Mouse (Mus musculus) kidney, embryonic 16.5 days (tissue): Measurements from ENCODE around the gene Stat6. TPM values are rescaled to one million over a fixed set of nuclear protein-coding genes. Genes with fewer than 3 reads are reported as not detected.
A peak's percentile ranks its signal among the peaks of the same experiment; 100 is the strongest.

Experiments
- ATAC-seq: fragments of 200-750 bp; cut with Nextera tagmentation; 2 replicates; pipeline ENCODE4 v1.8.0; 2017; ENCODE audit warnings: moderate TSS enrichment; ENCODE audit not compliant: low FRiP score, low TSS enrichment
- H3K27ac ChIP-seq: fragments of 300-500 bp; sonication (generic); 2 replicates; pipeline ENCODE4 v1.5.1; 2014; ENCODE audit warnings: low read length
- H3K27me3 ChIP-seq: fragments of 300-500 bp; sonication (generic); 2 replicates; pipeline ENCODE4 v1.6.1; 2014; ENCODE audit warnings: low read length, control low read depth, mixed read lengths; ENCODE audit not compliant: insufficient read depth
- H3K36me3 ChIP-seq: fragments of 300-500 bp; sonication (generic); 2 replicates; pipeline ENCODE4 v1.6.1; 2014; ENCODE audit warnings: low read length, control low read depth, mixed read lengths; ENCODE audit not compliant: insufficient read depth
- H3K4me1 ChIP-seq: fragments of 300-500 bp; sonication (generic); 2 replicates; pipeline ENCODE4 v1.6.1; 2014; ENCODE audit warnings: low read length, control low read depth, mixed read lengths; ENCODE audit not compliant: insufficient read depth
- H3K4me2 ChIP-seq: fragments of 300-500 bp; sonication (generic); replicated peaks from 2 replicates; pipeline ENCODE4 v1.6.1; 2014; ENCODE audit warnings: low read depth, low read length
- H3K4me3 ChIP-seq: fragments of 300-500 bp; sonication (generic); 2 replicates; pipeline ENCODE4 v1.5.1; 2014; ENCODE audit warnings: mild to moderate bottlenecking, low read length
- H3K9ac ChIP-seq: fragments of 300-500 bp; sonication (generic); replicated peaks from 2 replicates; pipeline ENCODE4 v1.6.1; 2014; ENCODE audit warnings: low read length
- H3K9me3 ChIP-seq: fragments of 300-500 bp; sonication (generic); 2 replicates; pipeline ENCODE4 v1.6.1; 2016; ENCODE audit warnings: low read length, control low read depth
- WGBS: fragments of 180-500 bp; shearing (Covaris S2); extraction: QIAGEN DNeasy Blood & Tissue Kit; methylation state at CpG from one replicate; pipeline ENCODE4 v1.1.7; 2014; 5-methylcytosine and 5-hydroxymethylcytosine counted together
- polyA plus RNA-seq: library from polyadenylated mRNA; unstranded; fragments of >200 nt; fragmentation: Nextera tagmentation; extraction: Ambion mirVana; gene quantifications from 2 replicates; pipeline ENCODE4 v1.2.1, GENCODE M21; 2015

Gene Stat6
- polyA plus RNA-seq, 1 experiment from 2014 or later: 37.4 TPM

DNA sequence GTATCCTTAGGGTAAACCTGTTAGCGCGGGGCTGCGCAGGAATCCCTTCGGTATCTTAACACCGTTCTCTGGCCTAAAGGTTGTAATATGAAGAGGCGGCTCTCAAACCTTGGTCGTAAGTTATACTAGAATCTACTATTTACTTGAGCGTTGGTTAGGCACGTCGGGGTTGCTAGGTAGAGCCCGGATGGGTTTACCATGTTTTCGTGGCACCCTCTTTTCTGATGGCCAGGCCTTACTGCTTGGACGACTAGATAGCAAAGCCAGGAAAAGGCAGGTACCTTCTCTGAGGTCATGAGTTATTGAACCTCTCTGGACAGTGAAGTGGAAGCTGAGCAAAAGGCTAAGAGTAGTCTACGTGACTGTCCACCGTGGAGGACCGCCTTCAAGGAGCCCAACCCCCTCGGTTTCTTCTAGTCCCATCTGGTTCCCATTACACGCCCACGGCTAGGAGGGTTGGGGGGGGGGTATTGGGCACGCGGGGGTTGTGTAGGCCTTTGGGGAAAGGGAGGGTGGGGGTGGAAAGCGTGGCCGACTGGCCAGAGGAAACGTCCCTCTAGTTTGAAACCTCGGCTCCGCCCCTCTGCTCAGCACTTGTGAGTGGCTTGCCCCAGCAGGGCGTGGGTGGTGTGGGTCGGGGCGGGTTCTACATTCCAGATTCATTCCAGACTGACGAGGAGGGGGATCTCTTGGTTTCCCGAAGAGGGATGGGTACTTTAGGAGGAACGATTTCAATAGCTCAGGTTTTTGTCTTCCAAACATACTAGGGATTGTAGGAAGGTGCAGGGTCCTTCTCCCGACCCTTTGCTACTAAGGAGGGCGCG, 24.7 kb downstream of the Stat6 start:
- H3K4me3 ChIP-seq: peak overlapping the region; percentile 62
- no peaks in the 10 kb centered on the region for H3K27me3 ChIP-seq
- peaks cover 4% of the 10 kb centered on the region; the same call in 1 of the 2 replicates for H3K36me3 ChIP-seq
- under 1% methylated on average over 35 of the region's 35 CpGs for WGBS
- H3K27ac ChIP-seq: peak overlapping the region; percentile 98
- peaks cover 52% of the 10 kb centered on the region for H3K4me1 ChIP-seq
- H3K4me2 ChIP-seq: peak overlapping the region; percentile 80
- H3K9me3 ChIP-seq: no peaks in the 10 kb centered on the region
- peak overlapping the region; percentile 75 for H3K9ac ChIP-seq
- peak; percentile 68 for ATAC-seq

DNA sequence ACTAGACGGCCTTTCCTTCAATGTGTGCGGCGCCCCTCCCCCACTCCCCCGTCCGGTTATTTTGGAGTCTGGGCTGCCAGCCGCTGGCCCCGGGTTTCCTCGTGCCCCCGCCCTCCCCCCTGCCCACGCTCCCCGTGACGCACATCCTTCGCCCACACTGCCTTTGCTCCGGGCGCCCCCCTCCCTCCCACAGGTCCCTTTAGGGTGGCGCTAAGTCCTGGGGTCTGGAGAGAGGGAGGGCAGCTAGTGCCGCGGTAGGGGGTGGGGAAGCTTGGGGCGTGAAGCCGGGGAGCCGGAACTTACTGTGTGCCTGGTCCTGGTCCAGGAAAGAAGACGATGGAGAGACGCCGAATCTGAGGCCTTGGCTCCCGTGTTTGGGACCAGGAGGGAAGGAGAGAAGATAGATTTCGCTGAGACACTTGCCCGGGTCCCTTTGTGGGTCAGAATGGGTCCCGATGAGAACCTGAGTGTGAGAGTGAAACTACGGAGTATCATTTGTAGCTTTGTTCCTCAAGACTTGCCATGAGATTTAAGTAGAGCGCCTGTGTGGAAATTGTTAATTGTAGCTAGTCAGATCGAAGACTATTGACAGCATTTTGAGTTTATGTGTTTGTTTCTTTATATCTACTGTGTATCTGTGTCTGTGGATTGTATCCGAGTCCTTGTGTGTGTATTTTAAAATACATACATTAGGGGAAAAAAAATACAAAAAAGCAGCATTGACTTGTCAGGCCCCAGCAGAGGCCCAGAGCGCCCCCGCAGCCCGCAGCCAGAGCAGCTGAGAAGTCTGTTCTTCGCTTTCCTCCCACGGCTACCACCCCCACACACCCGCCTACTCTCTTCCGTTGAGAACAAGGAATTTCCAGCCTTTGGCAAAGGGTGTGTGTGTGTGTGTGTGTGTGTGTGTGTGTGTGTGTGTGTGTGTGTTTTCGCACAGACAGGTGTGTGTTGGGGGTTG, 25.6 kb downstream of the Stat6 start, which contains the start of gene Nab2:
Nab2 (minus strand) TSS at position 476 of the 958 bp plus-strand sequence.
- Histone ChIP-seq H3K9me3 (no peaks in the 10 kb centered on the region), H3K4me1 (peaks cover 43% of the 10 kb centered on the region), H3K9ac (peak within 1 kb of the TSS; percentile 75), H3K27ac (peak within 1 kb of the TSS; percentile 98), H3K4me3 (peak within 1 kb of the TSS; percentile 62), H3K27me3 (no peaks in the 10 kb centered on the region), H3K36me3 (peaks cover 4% of the 10 kb centered on the region; the same call in 1 of the 2 replicates), H3K4me2 (peak within 1 kb of the TSS; percentile 80)
- WGBS: 1% methylated on average over 40 of the region's 40 CpGs
- peak; percentile 49 for ATAC-seq

DNA sequence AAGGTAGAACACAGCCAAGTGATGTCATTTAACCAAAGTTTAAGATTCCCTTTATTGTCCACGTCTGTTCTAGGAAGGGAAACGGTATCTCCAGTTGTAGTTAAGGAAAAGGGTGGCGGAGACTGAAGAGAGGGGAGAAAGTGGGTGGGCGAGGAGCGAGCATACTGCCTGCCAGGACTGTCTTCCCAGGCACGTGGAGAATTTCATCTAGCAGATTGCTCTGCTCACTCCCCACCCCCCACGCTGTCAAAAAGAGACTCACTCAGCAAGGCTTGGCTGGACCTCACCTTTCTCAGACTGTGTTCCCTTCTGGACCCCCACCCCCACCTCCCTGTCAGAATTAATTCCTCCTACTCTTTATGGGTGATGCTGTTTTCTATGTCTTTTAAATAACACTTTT, 26.4 kb downstream of the Stat6 start:
- peaks cover 35% of the 10 kb centered on the region for H3K4me1 ChIP-seq
- 12% methylated on average over 7 of the region's 7 CpGs for WGBS
- H3K9ac ChIP-seq: peak overlapping the region; percentile 75; the same call in 1 of the 2 replicates
- no peaks in the 10 kb centered on the region for H3K9me3 ChIP-seq
- peak overlapping the region; percentile 80 for H3K4me2 ChIP-seq
- peak overlapping the region; percentile 62 for H3K4me3 ChIP-seq
- H3K27ac ChIP-seq: peak overlapping the region; percentile 98
- peaks cover 4% of the 10 kb centered on the region; the same call in 1 of the 2 replicates for H3K36me3 ChIP-seq
- no peak for ATAC-seq
- H3K27me3 ChIP-seq: no peaks in the 10 kb centered on the region

DNA sequence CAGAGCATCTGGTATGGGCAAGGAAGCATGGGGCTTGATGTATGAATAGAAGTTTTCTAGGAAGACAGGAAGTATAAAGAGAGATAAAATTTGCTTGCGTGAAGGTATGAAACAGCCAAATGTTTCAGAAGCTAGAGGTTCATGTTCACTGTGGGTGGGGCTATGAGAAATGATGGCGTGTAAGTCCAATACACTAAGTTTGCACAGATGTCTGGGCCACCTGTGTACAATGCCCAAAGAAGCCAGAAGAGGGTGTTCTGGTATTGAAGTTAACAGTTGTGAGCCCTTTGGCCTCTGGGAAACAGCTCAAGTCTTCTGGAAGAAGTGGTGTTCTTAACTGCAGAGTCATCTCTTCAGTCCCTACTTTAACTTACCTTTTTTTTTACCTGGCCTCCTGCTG, 27.4 kb downstream of the Stat6 start:
- Histone ChIP-seq H3K27ac (peak overlapping the region; percentile 6; the same call in 1 of the 2 replicates), H3K36me3 (no peaks in the 10 kb centered on the region), H3K9ac (no peak overlapping the region), H3K9me3 (no peaks in the 10 kb centered on the region), H3K4me1 (peaks cover 25% of the 10 kb centered on the region), H3K4me3 (no peak overlapping the region), H3K4me2 (no peak overlapping the region), H3K27me3 (no peaks in the 10 kb centered on the region)
- ATAC-seq: no peak
- WGBS: 86% methylated on average over 2 of the region's 2 CpGs

DNA sequence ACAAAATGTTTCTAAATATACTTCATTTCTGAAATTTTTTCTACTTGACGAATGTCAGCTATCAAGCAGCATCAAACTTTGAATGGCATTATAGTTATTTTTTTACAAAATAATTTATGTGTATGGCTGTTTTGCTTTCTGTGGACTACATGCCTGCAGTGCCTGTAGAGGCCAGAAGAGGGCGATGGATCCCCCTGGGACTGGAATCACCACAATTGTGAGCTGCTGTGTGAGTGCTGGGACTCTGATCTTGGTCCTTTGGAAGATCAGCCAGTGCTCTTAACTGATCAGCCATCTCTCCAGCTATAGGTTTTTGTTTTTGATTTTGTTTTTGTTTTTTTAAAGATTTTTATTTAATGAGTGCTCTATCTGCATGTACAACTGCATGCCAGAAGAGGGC, 28.5 kb downstream of the Stat6 start:
- Histone ChIP-seq H3K4me2 (no peak overlapping the region), H3K9me3 (no peaks in the 10 kb centered on the region)
- 42% methylated on average over 2 of the region's 2 CpGs for WGBS

DNA sequence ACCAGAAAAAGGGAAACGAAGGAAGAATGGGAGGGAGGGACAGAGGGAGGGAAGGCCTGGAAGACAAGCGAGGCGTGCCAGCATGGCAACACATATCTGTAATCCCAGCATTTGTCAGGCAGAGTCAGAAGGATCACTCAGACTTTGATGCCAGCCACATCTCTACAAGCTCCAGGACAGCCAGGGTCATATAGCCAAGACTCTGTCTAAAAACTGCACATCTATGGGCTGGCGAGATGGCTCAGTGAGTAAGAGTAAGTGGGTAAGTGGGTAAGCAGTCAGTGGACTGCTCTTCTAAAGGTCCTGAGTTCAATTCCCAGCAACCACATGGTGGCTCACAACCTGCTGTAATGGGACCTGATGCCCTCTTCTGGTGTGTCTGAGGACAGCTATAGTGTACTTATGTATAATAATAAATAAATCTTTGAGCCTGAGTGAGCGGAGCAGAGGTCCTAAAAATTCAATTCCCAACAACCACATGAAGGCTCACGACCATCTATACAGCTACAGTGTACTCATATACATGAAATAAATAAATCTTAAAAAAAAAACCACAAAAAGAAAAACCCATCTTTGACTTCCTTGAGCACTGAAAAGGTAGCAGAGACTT, 31.4 kb downstream of the Stat6 start:
- Histone ChIP-seq H3K27me3 (no peaks in the 10 kb centered on the region), H3K4me1 (peaks cover 22% of the 10 kb centered on the region), H3K27ac (no peak overlapping the region), H3K9me3 (no peaks in the 10 kb centered on the region), H3K36me3 (no peaks in the 10 kb centered on the region), H3K4me3 (no peak overlapping the region), H3K4me2 (no peak overlapping the region), H3K9ac (no peak overlapping the region)
- ATAC-seq: no peak
- WGBS: 93% methylated on average over 6 of the region's 6 CpGs

More for the DNA sequence above, 28.5 kb downstream of the Stat6 start:
- Histone ChIP-seq H3K9ac (no peak overlapping the region), H3K4me1 (peaks cover 22% of the 10 kb centered on the region), H3K4me3 (no peak overlapping the region), H3K27ac (no peak overlapping the region), H3K27me3 (no peaks in the 10 kb centered on the region), H3K36me3 (no peaks in the 10 kb centered on the region)
- no peak for ATAC-seq

DNA sequence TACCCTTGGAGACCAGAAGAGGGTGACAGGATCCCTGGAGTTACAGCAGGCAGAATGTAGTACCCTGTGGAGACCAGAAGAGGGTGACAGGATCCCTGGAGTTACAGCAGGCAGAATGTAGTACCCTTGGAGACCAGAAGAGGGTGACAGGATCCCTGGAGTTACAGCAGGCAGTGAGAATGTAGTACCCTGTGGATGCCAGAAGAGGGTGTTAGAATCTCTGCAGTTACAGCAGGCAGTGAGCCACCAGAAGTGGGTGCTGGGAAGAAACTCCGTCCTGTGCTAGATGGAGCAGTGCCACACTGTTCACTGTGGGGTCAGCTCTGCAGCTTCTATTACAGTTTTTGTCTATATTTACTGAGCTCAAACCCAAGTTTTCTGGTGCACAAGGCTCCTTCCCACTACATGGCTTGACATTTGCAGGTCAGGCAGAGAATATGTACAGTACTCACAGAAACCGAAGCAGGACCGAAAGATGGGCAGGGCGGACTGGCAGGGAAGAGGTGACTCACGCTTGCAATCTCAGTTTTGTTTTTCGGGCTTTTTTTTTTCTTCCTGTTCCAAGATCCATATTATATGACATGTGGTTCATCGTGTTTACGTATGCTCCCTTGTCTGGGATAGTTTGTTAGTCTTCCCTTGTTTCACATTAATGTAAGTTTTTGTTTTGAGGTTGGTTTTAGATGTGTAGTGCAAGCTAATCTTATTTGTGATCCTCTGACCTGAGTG, 32.2 kb downstream of the Stat6 start:
- H3K9me3 ChIP-seq: no peaks in the 10 kb centered on the region
- WGBS: 83% methylated on average over 8 of the region's 8 CpGs
- H3K27me3 ChIP-seq: no peaks in the 10 kb centered on the region
- H3K36me3 ChIP-seq: no peaks in the 10 kb centered on the region
- no peak for ATAC-seq
- no peak overlapping the region for H3K9ac ChIP-seq
- H3K4me3 ChIP-seq: no peak overlapping the region
- 0 out of 2 replicates have a peak overlapping the region, but pooled peaks have one; percentile 28 for H3K27ac ChIP-seq
- peaks cover 16% of the 10 kb centered on the region; the same call in 1 of the 2 replicates for H3K4me1 ChIP-seq
- H3K4me2 ChIP-seq: no peak overlapping the region

DNA sequence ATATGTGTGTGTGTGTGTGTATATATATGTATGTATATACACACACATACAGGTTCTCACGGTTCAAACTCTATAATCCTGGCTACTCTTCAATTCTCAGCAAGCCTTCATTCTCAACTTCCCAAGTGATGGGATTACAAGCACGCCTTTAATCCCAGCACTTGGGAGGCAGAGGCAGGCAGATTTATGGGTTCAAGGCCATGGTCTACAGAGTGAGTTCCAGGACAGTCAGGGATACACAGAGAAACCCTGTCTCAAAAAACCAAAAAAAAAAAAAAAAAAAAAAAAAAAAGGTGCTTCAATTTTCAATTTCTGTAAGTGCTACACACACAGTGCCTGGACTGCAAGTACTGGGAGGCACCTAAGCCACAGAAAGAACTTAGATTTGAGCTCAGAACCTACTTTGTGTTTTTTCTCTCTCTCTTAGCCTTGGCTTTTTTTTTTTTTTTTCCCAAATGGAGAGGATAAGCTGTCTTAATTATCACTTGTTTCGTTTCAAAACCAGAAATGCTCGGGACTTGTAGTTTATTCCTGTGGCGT, 33.1 kb downstream of the Stat6 start:
- WGBS: 47% methylated on average over 5 of the region's 5 CpGs
- H3K27ac ChIP-seq: peak overlapping the region; percentile 49; the same call in 1 of the 2 replicates
- no peaks in the 10 kb centered on the region for H3K36me3 ChIP-seq
- peak overlapping the region; percentile 64 for H3K9ac ChIP-seq
- peak overlapping the region; percentile 71 for H3K4me3 ChIP-seq
- H3K4me1 ChIP-seq: peaks cover 14% of the 10 kb centered on the region; the same call in 1 of the 2 replicates
- ATAC-seq: no peak
- H3K27me3 ChIP-seq: no peaks in the 10 kb centered on the region
- H3K4me2 ChIP-seq: peak overlapping the region; percentile 65
- no peaks in the 10 kb centered on the region for H3K9me3 ChIP-seq
